20 mouse cellular contexts compared by ENCODE assay signal in genomic region chr5:21509801-21510200, GRCm38 (mm10). TPM values are rescaled to one million over a fixed set of nuclear protein-coding genes. Genes with fewer than 3 reads are reported as not detected.
"Had no signal": no experiment of that assay in that cellular context is flagged by ENCODE, and none has a peak within 500 bp of the region (broad histone marks: within the 10 kb centered on the region; RNA-seq: fewer than 3 reads in every experiment).

No protein-coding gene starts in this region.

- ATAC-seq: liver, postnatal 0 days; lung, postnatal 0 days; midbrain, embryonic 13.5 days; midbrain, embryonic 15.5 days had no signal

- H3K27ac ChIP-seq: liver, embryonic 15.5 days; lung, embryonic 15.5 days; macrophage; midbrain, embryonic 13.5 days; midbrain, embryonic 15.5 days; neural tube, embryonic 12.5 days; stomach, embryonic 15.5 days; stomach, postnatal 0 days had no signal

- H3K36me3 ChIP-seq: liver, embryonic 15.5 days; lung, embryonic 15.5 days; midbrain, embryonic 13.5 days; midbrain, embryonic 15.5 days; neural tube, embryonic 12.5 days; stomach, embryonic 15.5 days had no signal

- H3K27me3 ChIP-seq: liver, embryonic 15.5 days; lung, embryonic 15.5 days; midbrain, embryonic 13.5 days; midbrain, embryonic 15.5 days; neural tube, embryonic 12.5 days; stomach, embryonic 15.5 days had no signal

- H3K4me3 ChIP-seq: liver, embryonic 15.5 days; lung, embryonic 15.5 days; megakaryocyte, embryonic 14.5 days; midbrain, embryonic 13.5 days; midbrain, embryonic 15.5 days; neural tube, embryonic 12.5 days; stomach, embryonic 15.5 days had no signal

- DNase-seq: liver, postnatal 0 days; lung, adult 2 months; lung, postnatal 14 days; lung, postnatal 36 days; right cerebral cortex, postnatal 14 days; spleen, adult 18-20 months; thymus, adult 2 months; thymus, postnatal 25 days had no signal

RNA-seq across cellular contexts. Expression of gene Lrrc17, which starts 33.6 kb away (rescaled TPM):
- total RNA-seq: monocyte, adult 5-6 weeks; neutrophil, adult 5-6 weeks had no signal
- polyA plus RNA-seq: macrophage had no signal
